Mouse (Mus musculus) heart, embryonic 14.5 days (tissue): ENCODE measurements around the gene Ank3. TPM values are rescaled to one million over a fixed set of nuclear protein-coding genes. Genes with fewer than 3 reads are reported as not detected.

Experiments
- ATAC-seq: fragments of 200-750 bp; cut with Nextera tagmentation; 2 replicates; pipeline ENCODE4 v1.8.0; 2017; ENCODE audit warnings: low read depth, moderate TSS enrichment; ENCODE audit not compliant: insufficient number of reproducible peaks, insufficient read depth, low FRiP score
- H3K27ac ChIP-seq, 2 experiments: fragments of 200-500 bp in 1 of 2; fragments of 300-500 bp in 1 of 2; sonication (generic) in 1 of 2; replicated peaks in 1 of 2; 2 replicates each; pipeline ENCODE4 v1.5.1; 2012 to 2014; ENCODE audit warnings: low read depth in 2 of 2, low read length in 2 of 2, control low read depth in 1 of 2, mild to moderate bottlenecking in 1 of 2, mixed read lengths in 1 of 2; ENCODE audit not compliant: control insufficient read depth in 1 of 2, insufficient read depth in 1 of 2
- H3K27me3 ChIP-seq: fragments of 300-500 bp; sonication (generic); 2 replicates; pipeline ENCODE4 v1.6.1; 2014; ENCODE audit warnings: mild to moderate bottlenecking, low read length, control low read depth; ENCODE audit not compliant: control insufficient read depth, insufficient read depth
- H3K36me3 ChIP-seq: fragments of 300-500 bp; sonication (generic); 2 replicates; pipeline ENCODE4 v1.6.1; 2014; ENCODE audit warnings: mild to moderate bottlenecking, control low read depth, low read length, mixed read lengths; ENCODE audit not compliant: control insufficient read depth, insufficient read depth
- H3K4me1 ChIP-seq, 2 experiments: fragments of 200-500 bp in 1 of 2; fragments of 300-500 bp in 1 of 2; sonication (generic) in 1 of 2; 2 replicates each; pipeline ENCODE4 v1.6.1; 2012 to 2014; ENCODE audit warnings: low read length in 2 of 2, control low read depth in 1 of 2, mixed read lengths in 1 of 2; ENCODE audit not compliant: control insufficient read depth in 2 of 2, insufficient read depth in 2 of 2
- H3K4me2 ChIP-seq: fragments of 300-500 bp; sonication (generic); 2 replicates; pipeline ENCODE4 v1.6.1; 2014; ENCODE audit warnings: mild to moderate bottlenecking, low read length
- H3K4me3 ChIP-seq, 2 experiments: fragments of 200-500 bp in 1 of 2; fragments of 300-500 bp in 1 of 2; sonication (generic) in 1 of 2; 2 replicates each; pipeline ENCODE4 v1.5.1; 2012 to 2014; ENCODE audit warnings: low read length in 2 of 2, mild to moderate bottlenecking in 2 of 2, control low read depth in 1 of 2, low read depth in 1 of 2, moderate library complexity in 1 of 2; ENCODE audit not compliant: control insufficient read depth in 1 of 2, insufficient read depth in 1 of 2
- H3K9ac ChIP-seq: fragments of 300-500 bp; sonication (generic); 2 replicates; pipeline ENCODE4 v1.6.1; 2014; ENCODE audit warnings: mild to moderate bottlenecking, low read length
- H3K9me3 ChIP-seq: fragments of 300-500 bp; sonication (generic); 2 replicates; pipeline ENCODE4 v1.6.1; 2016; ENCODE audit warnings: low read length, control low read depth; ENCODE audit not compliant: control insufficient read depth
- WGBS: fragments of 180-500 bp; shearing (Covaris S2); extraction: QIAGEN DNeasy Blood & Tissue Kit; methylation state at CpG from one replicate; pipeline ENCODE4 v1.1.7; 2014; 5-methylcytosine and 5-hydroxymethylcytosine counted together
- polyA plus RNA-seq: library from polyadenylated mRNA; unstranded; fragments of >200 nt; fragmentation: Nextera tagmentation; extraction: Ambion mirVana; gene quantifications from 2 replicates; pipeline ENCODE4 v1.2.1, GENCODE M21; 2014

The Ank3 gene
- polyA plus RNA-seq, 1 experiment from 2014 or later: 43.2 TPM

DNA sequence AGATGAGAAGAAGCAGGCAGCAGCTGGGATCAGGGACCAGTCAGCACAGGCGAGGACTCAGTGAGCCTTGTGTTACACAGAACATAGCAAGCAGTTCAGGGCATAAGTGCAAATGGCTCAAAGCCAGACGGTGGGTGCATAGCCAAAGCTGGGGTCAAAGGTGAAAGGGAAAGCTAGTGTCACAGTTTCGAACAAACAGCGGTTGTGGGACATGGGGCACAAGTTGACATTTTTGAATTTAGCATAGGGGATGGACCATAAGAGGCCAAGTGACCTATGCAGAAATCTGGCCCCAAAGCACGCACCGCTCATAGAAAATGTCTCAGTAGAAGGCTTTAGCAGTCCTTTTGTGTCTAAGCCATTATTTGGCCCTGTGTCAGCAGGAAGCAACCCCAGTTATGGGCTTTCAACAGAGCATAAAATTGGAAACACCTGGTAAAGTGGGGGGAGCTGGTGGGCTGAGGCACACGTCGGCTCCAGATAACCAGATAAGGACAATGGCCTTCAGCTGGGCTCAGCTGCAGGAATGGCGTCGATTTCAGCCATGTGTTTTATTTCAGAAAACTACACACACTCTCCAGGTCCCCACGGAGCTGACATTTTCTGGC is 185.4 kb downstream of the Ank3 start:
- Histone ChIP-seq H3K4me3 (no peak overlapping the region), H3K27me3 (no peaks in the 10 kb centered on the region), H3K4me2 (0 out of 2 replicates have a peak overlapping the region, but pooled peaks have one; percentile 7), H3K9me3 (no peaks in the 10 kb centered on the region), H3K9ac (no peak overlapping the region), H3K4me1 (peaks cover 17 to 31% of the 10 kb centered on the region in 2 experiments), H3K27ac (peak overlapping the region; percentile 45 to 71; a peak in 3 of 4 replicates), H3K36me3 (no peaks in the 10 kb centered on the region)
- WGBS: 29% methylated on average over 11 of the region's 11 CpGs
- ATAC-seq: no peak; the same call in 1 of the 2 replicates

DNA sequence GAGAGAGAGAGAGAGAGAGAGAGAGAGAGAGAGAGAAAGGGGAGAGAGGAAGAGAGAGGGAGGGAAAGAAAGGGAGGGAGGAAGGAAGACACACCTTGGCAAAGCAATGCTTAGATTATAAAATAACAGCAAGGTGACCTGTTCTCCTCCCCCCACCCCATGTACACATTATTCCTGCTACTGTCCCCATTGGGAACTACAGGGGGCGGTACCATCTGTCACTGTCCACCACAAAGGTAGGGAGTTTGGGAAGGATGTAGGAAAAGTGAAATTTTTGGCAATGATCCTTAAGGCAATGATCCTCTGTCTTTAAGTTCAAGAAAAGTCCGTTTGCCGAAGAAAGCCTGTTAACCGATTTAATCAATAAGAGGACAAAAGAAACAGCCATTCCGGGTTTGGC is 186.0 kb downstream of the Ank3 start:
- H3K27ac ChIP-seq: peak overlapping the region; percentile 27 to 71; a peak in 1 of 4 replicates
- H3K9ac ChIP-seq: no peak overlapping the region
- H3K4me3 ChIP-seq: no peak overlapping the region
- H3K4me2 ChIP-seq: no peak overlapping the region
- peaks cover 15 to 25% of the 10 kb centered on the region in 2 experiments for H3K4me1 ChIP-seq
- no peaks in the 10 kb centered on the region for H3K36me3 ChIP-seq
- ATAC-seq: no peak
- H3K9me3 ChIP-seq: no peaks in the 10 kb centered on the region
- WGBS: 89% methylated on average over 5 of the region's 5 CpGs
- H3K27me3 ChIP-seq: no peaks in the 10 kb centered on the region

DNA sequence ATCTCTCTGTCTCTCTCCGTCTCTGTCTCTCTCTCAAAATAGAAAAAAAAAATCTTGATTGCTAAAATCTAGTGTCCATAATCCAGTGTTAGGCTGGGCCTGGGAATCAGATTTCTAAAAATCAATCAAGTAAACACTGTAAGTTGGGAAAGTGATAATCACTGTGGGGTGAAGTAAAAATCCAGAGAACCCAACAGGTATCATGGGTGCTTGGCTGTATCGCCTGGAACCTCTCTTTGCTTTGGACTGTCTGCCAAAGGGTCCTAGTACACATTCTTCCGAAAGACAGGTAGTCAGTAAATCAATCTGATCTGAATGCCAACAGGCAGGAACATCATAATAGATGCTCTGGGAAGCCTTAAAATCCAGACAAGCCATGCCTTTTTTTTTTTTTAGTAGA is 186.7 kb downstream of the Ank3 start:
- H3K9ac ChIP-seq: no peak overlapping the region
- H3K27me3 ChIP-seq: no peaks in the 10 kb centered on the region
- H3K4me3 ChIP-seq: no peak overlapping the region
- no peak for ATAC-seq
- no peaks in the 10 kb centered on the region for H3K36me3 ChIP-seq
- H3K9me3 ChIP-seq: no peaks in the 10 kb centered on the region
- H3K4me2 ChIP-seq: no peak overlapping the region
- H3K4me1 ChIP-seq: peaks cover 12 to 18% of the 10 kb centered on the region in 2 experiments
- no peak overlapping the region for H3K27ac ChIP-seq
- WGBS: 84% methylated on average over 3 of the region's 3 CpGs

DNA sequence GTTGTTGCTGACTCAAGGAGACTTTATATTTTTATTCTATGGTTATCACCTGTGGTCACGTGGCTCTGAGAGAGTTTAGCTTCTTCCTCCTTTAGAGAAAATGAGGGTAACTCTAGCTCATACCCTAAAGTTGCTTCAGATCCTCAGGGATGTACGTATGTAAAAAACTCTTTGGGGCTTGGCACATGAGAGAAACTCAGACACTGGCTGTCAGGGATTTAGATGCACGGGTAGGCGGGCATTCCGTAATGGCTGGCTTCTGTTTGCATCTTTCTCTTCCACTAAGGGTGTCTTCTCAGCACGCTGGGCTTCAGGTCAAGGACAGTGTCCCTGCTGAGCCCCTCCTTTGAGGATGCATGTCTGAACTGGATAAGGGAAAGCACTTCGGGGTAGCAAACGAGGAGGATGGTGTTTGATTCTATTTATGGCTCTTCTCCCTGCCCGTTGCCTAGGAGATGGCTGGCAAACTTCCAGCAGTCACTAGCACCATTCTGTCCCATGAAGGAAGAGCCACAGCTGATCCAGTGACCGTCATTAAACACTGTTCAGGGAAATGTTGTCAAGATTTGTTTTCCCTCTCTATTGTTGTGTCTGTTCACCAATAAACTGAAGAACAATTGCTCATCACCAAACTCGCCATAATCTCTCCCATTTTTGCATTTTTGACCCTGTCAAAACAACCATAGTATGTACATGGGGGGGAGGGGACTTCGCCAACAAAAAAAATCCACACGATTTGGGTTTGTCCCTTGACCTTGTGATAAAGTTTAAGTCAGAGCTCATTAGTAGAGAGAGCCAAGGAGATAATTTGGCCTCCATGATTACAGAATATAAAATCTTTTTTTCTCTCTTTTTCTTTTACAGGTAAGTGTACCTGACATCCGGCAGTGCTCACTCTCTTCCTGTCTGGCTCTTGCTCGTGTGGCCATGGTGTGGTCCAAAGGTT is 195.9 kb downstream of the Ank3 start:
- H3K4me3 ChIP-seq: peak overlapping the region in 1 of 2 experiments; percentile 23; a peak in 2 of 4 replicates
- ATAC-seq: peak; percentile 83; the same call in 1 of the 2 replicates
- H3K36me3 ChIP-seq: peaks cover 9% of the 10 kb centered on the region; the same call in 1 of the 2 replicates
- no peaks in the 10 kb centered on the region for H3K27me3 ChIP-seq
- H3K4me1 ChIP-seq: peaks cover 7 to 19% of the 10 kb centered on the region in 2 experiments
- H3K9me3 ChIP-seq: 0 out of 2 replicates have a peak, but pooled peaks cover 7% of the 10 kb centered on the region
- H3K9ac ChIP-seq: peak overlapping the region; percentile 34; the same call in 1 of the 2 replicates
- WGBS: 27% methylated on average over 15 of the region's 15 CpGs
- peak overlapping the region; percentile 68 to 71 for H3K27ac ChIP-seq
- H3K4me2 ChIP-seq: peak overlapping the region; percentile 61

DNA sequence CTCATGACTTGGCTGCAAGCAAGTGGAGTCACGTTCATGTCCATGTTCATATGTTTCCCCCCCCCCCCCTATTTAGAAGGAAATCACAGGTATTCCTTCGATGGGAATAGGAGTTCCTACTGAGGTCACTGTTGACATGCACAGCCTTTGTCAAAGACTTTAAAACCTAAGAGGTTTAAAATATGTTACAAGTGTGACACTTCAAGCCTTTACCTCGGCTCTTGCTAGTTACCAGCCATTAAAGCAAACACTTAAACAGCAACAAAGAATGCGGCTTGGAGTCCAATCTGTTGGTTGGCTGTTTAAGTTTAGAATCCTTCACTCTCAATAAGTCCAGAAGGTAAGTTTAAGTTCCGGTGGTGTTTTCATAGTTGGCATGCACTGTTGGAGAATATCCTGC is 196.9 kb downstream of the Ank3 start:
- Histone ChIP-seq H3K27ac (no peak overlapping the region), H3K9me3 (0 out of 2 replicates have a peak, but pooled peaks cover 7% of the 10 kb centered on the region), H3K36me3 (peaks cover 9% of the 10 kb centered on the region; the same call in 1 of the 2 replicates), H3K9ac (no peak overlapping the region), H3K4me3 (no peak overlapping the region), H3K4me2 (no peak overlapping the region), H3K27me3 (no peaks in the 10 kb centered on the region), H3K4me1 (peaks cover 7 to 19% of the 10 kb centered on the region in 2 experiments)
- 70% methylated on average over 5 of the region's 5 CpGs for WGBS
- ATAC-seq: no peak

DNA sequence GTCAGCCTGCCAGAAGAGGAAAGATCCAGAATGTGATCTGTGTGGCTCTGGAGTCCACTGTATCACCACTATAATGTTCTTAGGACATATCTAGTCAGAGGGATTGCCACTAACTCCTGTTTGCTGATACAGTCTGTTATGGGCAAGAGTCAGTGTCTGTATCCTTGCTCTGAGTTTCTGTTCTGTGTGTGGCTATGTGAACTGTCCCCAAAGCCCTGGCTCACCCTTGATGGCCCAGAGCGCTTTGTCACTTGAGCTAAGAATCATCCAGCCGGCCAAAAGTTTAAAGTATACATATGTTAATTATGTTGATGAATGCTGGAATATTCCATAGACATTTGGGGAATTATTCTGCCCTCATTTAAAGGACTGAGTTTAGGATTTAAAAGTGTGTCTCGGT is 202.9 kb downstream of the Ank3 start:
- 91% methylated on average over 3 of the region's 3 CpGs for WGBS
- Histone ChIP-seq H3K9me3 (0 out of 2 replicates have a peak, but pooled peaks cover 7% of the 10 kb centered on the region), H3K4me3 (no peak overlapping the region), H3K36me3 (peaks cover 2% of the 10 kb centered on the region; the same call in 1 of the 2 replicates), H3K4me2 (no peak overlapping the region), H3K27me3 (no peaks in the 10 kb centered on the region), H3K9ac (no peak overlapping the region), H3K27ac (no peak overlapping the region), H3K4me1 (peaks cover 4 to 11% of the 10 kb centered on the region in 2 experiments)
- ATAC-seq: no peak

DNA sequence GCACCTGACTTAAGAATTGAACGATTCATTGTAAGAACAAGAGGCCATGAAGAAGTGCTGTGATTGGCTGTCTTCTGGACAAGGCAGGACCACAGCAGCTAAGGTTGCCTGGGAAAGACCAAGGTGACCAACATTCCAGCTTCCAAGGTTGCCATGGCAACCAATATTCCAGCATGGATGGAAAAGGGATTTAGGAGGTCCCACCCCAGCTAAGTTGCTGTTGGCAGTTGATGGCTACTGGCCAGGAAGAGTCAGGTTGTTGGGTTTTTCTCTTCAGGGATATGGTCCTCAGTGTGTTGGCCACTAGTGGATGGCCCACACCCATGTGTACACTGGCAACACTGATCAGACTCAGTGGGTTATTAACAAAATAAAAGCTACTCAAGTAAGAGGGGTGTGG is 204.1 kb downstream of the Ank3 start:
- WGBS: 92% methylated on average over 1 of the region's 1 CpGs
- H3K27me3 ChIP-seq: no peaks in the 10 kb centered on the region
- ATAC-seq: no peak
- H3K4me1 ChIP-seq: peaks cover 4 to 11% of the 10 kb centered on the region in 2 experiments
- no peak overlapping the region for H3K27ac ChIP-seq
- no peak overlapping the region for H3K4me2 ChIP-seq
- H3K4me3 ChIP-seq: no peak overlapping the region
- no peaks in the 10 kb centered on the region for H3K36me3 ChIP-seq
- H3K9me3 ChIP-seq: no peaks in the 10 kb centered on the region
- no peak overlapping the region for H3K9ac ChIP-seq
